Mouse (Mus musculus): Measurements from ENCODE around the gene Kdm2a. TPM values are rescaled to one million over a fixed set of nuclear protein-coding genes. Genes with fewer than 3 reads are reported as not detected.

Kdm2a gene
- polyA plus RNA-seq, 1 experiment from 2014 or later = 57.2 TPM

DNA sequence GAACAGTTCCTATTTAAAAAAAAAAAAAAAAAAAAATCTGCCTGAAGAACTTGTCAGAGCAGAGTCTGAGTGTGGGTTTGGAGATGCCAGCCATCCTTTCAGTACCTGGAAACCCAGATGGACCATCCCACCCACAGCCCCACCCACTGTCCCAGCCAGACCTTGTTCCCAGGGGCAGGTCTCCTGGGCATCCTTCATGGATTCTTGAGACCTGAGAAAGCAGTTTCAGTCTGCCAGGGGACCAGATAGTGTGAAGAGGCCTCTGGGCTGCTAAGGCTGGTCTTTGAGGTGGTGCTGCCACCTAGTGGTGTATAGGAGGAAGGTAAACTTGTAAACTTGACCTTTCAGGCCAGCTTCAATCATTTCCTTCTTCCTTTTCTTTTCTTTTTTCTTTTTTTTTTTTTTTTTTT, 88.3 kb downstream of the Kdm2a start:
- no peaks in the 10 kb centered on the region for H3K9me3 ChIP-seq
- DNase-seq (ENCODE audit: extremely low spot score, low spot score) = peak; percentile 59
- H3K36me3 ChIP-seq (replicated peaks) = peaks cover 10% of the 10 kb centered on the region
- H3K27me3 ChIP-seq (ENCODE audit: poor library complexity, severe bottlenecking) = no peaks in the 10 kb centered on the region
- H3K27ac ChIP-seq = no peak overlapping the region
- no peak overlapping the region for H3K4me3 ChIP-seq
- H3K4me1 ChIP-seq = peaks cover 13% of the 10 kb centered on the region

DNA sequence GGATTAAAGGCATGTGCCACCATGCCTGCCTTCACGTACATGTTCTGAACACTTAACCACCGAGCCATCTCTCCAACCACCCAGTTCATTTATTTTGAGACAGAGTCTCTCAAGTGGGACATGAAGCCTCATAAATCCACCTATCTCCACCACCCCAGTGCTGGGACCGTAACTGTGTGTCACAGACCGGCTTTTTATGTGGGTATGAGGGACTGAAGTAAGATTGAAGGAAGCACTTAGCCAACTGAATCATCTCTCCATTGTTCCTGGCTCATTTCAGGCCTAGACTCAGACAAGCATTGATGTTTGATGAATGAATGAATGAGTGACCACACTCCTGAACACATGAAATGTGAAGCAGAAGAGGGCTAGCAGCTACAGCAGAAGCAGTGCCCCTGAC, 88.8 kb downstream of the Kdm2a start:
- DNase-seq (ENCODE audit: extremely low spot score, low spot score) = no peak
- WGBS = 93% methylated on average over 4 of the region's 4 CpGs
- Histone ChIP-seq H3K4me1 (peaks cover 18% of the 10 kb centered on the region), H3K9me3 (no peaks in the 10 kb centered on the region), H3K27me3 (ENCODE audit: poor library complexity, severe bottlenecking) (no peaks in the 10 kb centered on the region), H3K36me3 (replicated peaks) (peaks cover 8% of the 10 kb centered on the region), H3K4me3 (no peak overlapping the region), H3K27ac (no peak overlapping the region)

DNA sequence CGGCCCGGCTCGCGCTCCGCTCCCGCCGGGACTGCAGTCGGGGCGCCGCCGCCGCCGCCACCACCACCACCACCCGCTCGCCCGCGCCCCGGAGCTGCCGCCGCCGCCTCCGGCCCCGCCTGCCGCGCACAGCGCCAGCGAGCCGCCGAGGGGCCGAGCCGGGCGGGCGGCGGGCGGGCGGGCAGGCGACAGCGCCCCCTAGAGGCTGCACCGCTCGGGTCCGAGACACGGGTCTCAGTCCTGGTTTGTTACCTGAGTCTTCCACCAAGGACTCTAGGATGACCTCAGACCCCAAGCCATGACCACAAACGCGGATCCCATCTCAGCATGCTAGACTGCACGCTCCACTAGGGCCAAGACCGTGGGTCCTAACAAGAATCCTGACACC, 91.9 kb downstream of the Kdm2a start, which contains the start of gene Grk2:
Gene Grk2, minus strand, starts transcription at position 33 of the 388 bp plus-strand sequence.
- Histone ChIP-seq H3K36me3 (replicated peaks) (no peaks in the 10 kb centered on the region; the same call in 1 of the 2 replicates), H3K27me3 (ENCODE audit: poor library complexity, severe bottlenecking) (no peaks in the 10 kb centered on the region), H3K27ac (peak within 1 kb of the TSS; percentile 93), H3K9me3 (no peaks in the 10 kb centered on the region), H3K4me1 (peaks cover 49% of the 10 kb centered on the region), H3K4me3 (peak within 1 kb of the TSS; percentile 95)
- WGBS = 2% methylated on average over 43 of the region's 46 CpGs
- peak; percentile 75 for DNase-seq (ENCODE audit: extremely low spot score, low spot score)

DNA sequence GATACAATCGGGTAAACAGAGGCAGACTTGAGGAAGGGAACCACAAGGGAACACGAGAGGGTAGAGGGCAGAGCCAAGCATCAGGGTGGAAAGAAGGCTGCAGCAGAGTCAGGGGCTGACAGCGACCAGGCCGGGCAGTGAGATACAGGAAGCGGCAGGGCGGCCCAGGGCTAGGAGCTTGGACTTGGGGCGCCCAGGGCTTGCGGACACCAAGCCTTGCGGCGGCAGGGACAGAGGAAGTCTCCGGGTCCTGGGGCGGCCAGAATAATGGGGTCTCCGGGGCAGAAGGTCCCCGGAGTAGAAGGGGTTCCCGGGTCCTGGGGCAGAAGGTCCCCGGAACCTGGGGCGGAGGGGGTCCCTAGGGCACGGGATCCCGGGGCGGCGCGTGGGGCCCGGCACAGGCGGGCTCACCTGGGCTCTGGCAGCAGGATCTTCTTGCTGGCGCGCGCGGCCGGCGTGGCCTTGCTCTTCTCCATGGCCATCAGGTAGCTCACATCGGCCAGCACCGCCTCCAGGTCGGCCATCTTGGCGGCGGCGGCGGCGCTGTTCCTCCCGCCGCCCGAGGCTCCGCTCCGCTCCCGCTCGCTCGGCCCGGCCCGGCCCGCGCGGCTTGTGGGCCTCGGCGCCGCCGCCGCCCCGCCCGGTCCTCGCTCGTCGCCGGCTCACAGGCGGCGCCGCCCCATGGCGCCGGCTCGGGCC, 92.4 kb downstream of the Kdm2a start:
- Histone ChIP-seq H3K4me1 (peaks cover 55% of the 10 kb centered on the region), H3K4me3 (peak overlapping the region; percentile 95), H3K27me3 (ENCODE audit: poor library complexity, severe bottlenecking) (no peaks in the 10 kb centered on the region), H3K27ac (peak overlapping the region; percentile 93), H3K9me3 (no peaks in the 10 kb centered on the region), H3K36me3 (replicated peaks) (no peaks in the 10 kb centered on the region; the same call in 1 of the 2 replicates)
- peak; percentile 59 for DNase-seq (ENCODE audit: extremely low spot score, low spot score)
- WGBS = 3% methylated on average over 68 of the region's 68 CpGs

DNA sequence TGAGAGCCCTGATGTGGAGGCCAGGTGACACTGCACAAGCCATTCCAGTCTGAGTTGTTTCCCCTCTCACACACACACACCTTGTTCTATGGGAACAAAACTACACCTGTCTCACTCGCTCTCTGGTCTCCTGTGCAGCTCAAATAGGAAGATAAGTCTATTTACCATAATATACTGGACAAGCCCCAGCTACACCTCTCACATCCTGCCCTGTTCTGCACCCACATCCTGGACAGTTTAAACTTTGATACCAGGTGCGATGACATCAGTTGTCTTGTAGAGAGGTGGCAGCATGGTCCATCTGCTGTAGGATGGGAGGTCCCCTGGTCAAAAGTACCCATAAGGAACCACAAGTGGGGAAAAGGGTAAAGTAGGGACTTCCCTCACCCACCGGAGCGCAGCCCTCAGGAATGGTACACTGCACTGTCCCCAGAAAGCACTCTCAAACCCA, 93.2 kb downstream of the Kdm2a start:
- Histone ChIP-seq H3K4me1 (peaks cover 62% of the 10 kb centered on the region), H3K4me3 (peak overlapping the region; percentile 95), H3K9me3 (no peaks in the 10 kb centered on the region), H3K36me3 (replicated peaks) (no peaks in the 10 kb centered on the region; the same call in 1 of the 2 replicates), H3K27ac (peak overlapping the region; percentile 93), H3K27me3 (ENCODE audit: poor library complexity, severe bottlenecking) (no peaks in the 10 kb centered on the region)
- WGBS = 66% methylated on average over 4 of the region's 4 CpGs
- DNase-seq (ENCODE audit: extremely low spot score, low spot score) = no peak

DNA sequence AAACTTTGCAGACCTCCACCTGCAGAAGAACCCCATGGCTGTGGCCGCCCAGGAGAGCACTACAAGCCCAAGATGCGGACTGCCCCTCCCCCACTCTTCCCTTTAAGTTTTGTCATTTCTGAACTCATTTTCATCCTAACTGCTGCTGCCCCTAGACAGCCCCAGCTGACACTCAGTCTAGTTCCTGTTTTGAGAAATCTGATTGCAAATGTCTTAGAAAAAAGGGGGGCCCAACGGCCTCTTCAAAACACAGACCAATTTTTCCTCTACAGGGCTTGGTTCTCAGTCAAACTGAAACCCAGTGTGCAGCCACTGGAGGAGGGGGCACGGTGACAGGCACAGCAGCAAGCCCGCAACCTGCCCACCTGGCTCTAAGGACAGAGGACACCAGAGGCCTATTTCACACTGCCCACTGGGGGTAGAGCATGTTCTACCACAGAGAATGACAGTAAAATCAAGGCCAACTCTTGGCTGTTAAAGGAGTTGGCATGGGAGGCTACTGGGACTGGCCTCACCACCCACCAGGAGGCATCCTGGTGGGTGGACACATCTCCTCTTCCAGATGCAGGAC, 93.7 kb downstream of the Kdm2a start:
- H3K9me3 ChIP-seq = no peaks in the 10 kb centered on the region
- no peak for DNase-seq (ENCODE audit: extremely low spot score, low spot score)
- no peaks in the 10 kb centered on the region; the same call in 1 of the 2 replicates for H3K36me3 ChIP-seq (replicated peaks)
- H3K27me3 ChIP-seq (ENCODE audit: poor library complexity, severe bottlenecking) = no peaks in the 10 kb centered on the region
- peak overlapping the region; percentile 95 for H3K4me3 ChIP-seq
- 80% methylated on average over 5 of the region's 5 CpGs for WGBS
- 0 out of 2 replicates have a peak overlapping the region, but pooled peaks have one; percentile 93 for H3K27ac ChIP-seq
- H3K4me1 ChIP-seq = peaks cover 64% of the 10 kb centered on the region

DNA sequence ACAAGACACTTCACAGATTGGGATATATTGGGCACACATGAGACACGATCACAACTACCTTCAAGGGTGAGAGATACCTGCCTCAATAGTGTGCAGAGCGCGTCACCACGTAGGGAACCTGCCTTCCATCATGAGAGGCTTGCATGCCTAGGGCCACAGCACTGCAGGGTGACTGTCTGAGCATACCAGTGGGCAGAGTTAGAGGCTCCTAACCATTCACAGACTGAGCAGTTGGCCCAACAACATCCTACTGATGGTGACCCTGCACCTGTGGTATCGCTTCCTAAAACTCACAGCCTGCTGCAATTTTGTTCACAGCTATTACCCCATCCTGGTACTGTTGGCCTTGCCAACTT, 94.5 kb downstream of the Kdm2a start:
- peaks cover 64% of the 10 kb centered on the region for H3K4me1 ChIP-seq
- H3K27ac ChIP-seq = no peak overlapping the region
- no peak overlapping the region for H3K4me3 ChIP-seq
- no peaks in the 10 kb centered on the region for H3K27me3 ChIP-seq (ENCODE audit: poor library complexity, severe bottlenecking)
- no peaks in the 10 kb centered on the region for H3K9me3 ChIP-seq
- 91% methylated on average over 5 of the region's 5 CpGs for WGBS
- no peaks in the 10 kb centered on the region; the same call in 1 of the 2 replicates for H3K36me3 ChIP-seq (replicated peaks)
- no peak for DNase-seq (ENCODE audit: extremely low spot score, low spot score)

DNA sequence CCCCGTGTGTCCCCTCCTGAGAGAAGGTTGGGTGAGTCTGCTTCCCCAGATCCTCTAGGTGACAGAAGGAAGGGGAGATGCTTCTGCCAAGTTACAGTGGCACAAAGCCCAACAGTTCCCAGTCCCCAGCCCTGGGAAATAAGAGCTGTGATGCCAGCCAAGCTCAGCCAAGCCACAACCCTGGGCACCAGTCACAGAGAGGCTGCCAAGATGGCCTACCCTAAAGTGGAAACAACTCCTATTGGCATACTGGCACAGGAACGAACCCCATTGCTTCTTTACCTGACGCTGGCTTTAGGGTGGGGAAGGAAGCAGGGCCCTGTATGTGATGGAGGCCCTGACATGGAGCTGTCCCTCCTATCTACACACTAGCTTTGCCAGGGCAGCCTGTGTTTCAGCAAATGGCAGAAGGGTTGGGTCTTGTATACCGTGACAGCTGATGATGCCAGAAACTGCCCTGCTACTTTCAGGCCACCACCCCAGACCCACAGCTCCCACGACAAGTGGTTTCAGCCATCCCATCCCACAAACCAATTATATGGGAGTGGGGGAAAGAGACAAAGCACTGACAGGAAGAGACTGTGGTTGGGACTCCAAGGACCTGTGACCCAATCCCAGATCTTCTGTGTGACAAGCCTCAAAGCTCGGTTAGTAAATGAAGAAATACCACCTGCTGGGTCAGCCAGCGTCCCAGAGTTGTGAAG, 95.0 kb downstream of the Kdm2a start:
- Histone ChIP-seq H3K4me1 (peaks cover 64% of the 10 kb centered on the region), H3K27me3 (ENCODE audit: poor library complexity, severe bottlenecking) (no peaks in the 10 kb centered on the region), H3K36me3 (replicated peaks) (peaks cover 4% of the 10 kb centered on the region), H3K9me3 (no peaks in the 10 kb centered on the region), H3K27ac (peak overlapping the region; percentile 76), H3K4me3 (peak overlapping the region; percentile 25)
- 82% methylated on average over 7 of the region's 7 CpGs for WGBS
- no peak for DNase-seq (ENCODE audit: extremely low spot score, low spot score)

DNA sequence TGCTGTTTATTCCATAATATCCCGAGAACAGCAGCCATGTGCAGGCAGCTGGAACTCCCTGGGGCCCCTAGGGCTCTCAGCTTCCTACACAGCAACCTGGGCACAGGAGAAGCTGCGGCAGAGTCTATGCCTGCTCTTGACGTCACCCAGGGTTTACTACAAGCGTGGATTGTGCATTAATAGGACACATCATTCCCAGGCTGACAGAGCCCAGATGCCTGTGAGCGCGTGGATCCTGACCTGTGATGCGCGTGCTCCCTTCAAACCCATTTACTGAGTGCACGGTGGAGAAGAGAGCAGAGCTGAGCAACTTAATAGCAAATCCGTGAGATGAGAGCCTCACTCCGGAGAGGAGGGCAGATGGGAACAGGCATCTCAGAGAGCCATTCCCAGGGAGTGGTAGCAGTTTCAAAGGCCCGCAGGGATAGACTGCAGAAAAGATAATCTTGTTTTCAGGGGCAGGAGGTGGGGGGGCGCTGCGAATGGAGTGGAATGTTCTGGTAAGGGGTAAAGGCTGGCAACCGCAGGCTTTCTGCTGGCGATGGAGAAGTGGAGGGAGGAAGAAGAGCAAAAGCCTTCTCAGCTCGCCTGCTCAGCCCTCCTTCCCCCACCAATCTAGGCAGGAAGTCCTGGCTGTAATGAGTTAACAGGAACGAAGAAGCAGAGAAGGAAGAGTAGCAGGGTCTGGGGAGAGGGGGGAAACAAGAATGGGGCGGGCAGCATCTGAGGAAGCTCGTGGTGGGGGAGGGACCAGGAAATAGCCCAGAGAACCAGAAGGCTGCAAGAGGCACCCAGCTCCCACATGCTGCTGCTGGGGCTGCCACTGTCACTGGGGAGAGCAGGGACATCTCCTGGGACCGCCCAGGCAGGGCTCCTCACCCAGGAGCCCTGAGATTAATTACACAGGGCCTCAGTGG, 96.1 kb downstream of the Kdm2a start:
- Histone ChIP-seq H3K4me1 (peaks cover 67% of the 10 kb centered on the region), H3K9me3 (no peaks in the 10 kb centered on the region), H3K4me3 (peak overlapping the region; percentile 25; the same call in 1 of the 2 replicates), H3K27me3 (ENCODE audit: poor library complexity, severe bottlenecking) (no peaks in the 10 kb centered on the region), H3K36me3 (replicated peaks) (peaks cover 11% of the 10 kb centered on the region), H3K27ac (peak overlapping the region; percentile 76)
- WGBS = 44% methylated on average over 21 of the region's 21 CpGs
- no peak for DNase-seq (ENCODE audit: extremely low spot score, low spot score)

DNA sequence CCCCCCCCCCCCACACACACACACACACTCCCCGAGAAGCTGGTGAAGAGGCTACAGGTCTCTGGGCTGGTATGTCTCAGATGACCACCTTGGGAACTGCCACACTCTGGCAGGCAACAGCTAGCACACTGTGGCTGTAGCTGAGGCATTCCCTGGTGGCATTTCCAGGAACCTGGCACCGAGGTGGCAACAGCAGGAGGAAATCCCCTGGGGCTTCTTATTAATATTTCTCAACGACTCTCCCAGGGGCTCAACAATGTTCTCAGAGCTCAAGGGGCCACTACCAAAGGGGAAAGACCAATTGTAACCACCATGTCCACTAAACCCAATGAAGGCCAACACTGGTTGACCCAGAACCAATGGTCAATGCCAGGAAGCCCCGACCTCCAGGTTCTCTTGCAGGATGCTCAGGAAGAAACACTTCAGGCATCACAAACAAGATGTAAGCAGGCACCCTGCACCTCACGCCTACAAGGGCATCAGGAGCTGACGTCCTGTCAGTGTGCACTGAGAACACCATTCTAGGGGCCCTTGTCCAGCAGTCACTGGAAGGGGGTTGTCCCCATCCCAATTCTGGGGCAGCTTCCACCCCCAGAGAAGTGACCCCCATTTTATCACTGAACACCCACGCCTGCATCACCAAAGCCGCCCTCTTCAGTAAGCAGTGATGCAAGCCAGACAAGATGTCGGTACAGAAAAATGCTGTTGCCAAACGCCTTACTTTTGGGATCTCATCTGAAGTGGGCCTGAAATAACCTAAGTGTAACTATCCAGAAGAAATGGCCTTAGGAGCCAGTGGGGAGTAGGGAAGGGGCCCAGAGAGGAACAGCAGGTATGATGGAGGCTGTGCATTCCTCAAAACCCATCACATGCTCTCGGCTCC, 97.0 kb downstream of the Kdm2a start:
- H3K27me3 ChIP-seq (ENCODE audit: poor library complexity, severe bottlenecking) = no peaks in the 10 kb centered on the region
- WGBS = 76% methylated on average over 11 of the region's 11 CpGs
- no peaks in the 10 kb centered on the region for H3K9me3 ChIP-seq
- H3K27ac ChIP-seq = peak overlapping the region; percentile 76
- no peak for DNase-seq (ENCODE audit: extremely low spot score, low spot score)
- peak overlapping the region; percentile 25; the same call in 1 of the 2 replicates for H3K4me3 ChIP-seq
- peaks cover 15% of the 10 kb centered on the region for H3K36me3 ChIP-seq (replicated peaks)
- H3K4me1 ChIP-seq = peaks cover 61% of the 10 kb centered on the region

DNA sequence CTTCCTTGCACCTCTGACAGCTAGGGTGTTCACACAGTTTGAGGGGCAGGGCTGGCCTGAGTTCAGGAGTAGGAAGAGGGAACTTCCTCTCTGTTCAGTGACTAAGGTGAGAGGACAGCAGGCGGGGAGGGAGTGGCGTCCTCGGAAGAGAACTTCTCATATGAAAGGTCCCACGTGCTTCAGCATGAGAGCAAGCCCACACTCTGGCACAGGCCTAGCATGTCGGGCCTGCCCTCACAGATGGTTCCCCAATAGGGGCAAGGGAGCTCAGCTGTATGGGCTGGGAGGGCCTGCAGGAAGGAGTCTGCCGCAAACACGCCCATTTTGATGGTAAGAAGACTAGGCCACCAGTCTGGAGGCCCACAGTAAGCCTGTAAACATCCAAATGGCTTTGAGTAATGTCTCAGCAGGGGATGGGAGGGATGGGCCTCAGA, 97.8 kb downstream of the Kdm2a start:
- no peaks in the 10 kb centered on the region for H3K9me3 ChIP-seq
- H3K27me3 ChIP-seq (ENCODE audit: poor library complexity, severe bottlenecking) = no peaks in the 10 kb centered on the region
- WGBS = 54% methylated on average over 7 of the region's 7 CpGs
- H3K27ac ChIP-seq = 0 out of 2 replicates have a peak overlapping the region, but pooled peaks have one; percentile 76
- H3K36me3 ChIP-seq (replicated peaks) = peaks cover 22% of the 10 kb centered on the region
- H3K4me3 ChIP-seq = no peak overlapping the region; the same call in 1 of the 2 replicates
- no peak for DNase-seq (ENCODE audit: extremely low spot score, low spot score)
- H3K4me1 ChIP-seq = peaks cover 58% of the 10 kb centered on the region

All from forebrain, embryonic 10.5 days (tissue).